In the genomic region with DNA sequence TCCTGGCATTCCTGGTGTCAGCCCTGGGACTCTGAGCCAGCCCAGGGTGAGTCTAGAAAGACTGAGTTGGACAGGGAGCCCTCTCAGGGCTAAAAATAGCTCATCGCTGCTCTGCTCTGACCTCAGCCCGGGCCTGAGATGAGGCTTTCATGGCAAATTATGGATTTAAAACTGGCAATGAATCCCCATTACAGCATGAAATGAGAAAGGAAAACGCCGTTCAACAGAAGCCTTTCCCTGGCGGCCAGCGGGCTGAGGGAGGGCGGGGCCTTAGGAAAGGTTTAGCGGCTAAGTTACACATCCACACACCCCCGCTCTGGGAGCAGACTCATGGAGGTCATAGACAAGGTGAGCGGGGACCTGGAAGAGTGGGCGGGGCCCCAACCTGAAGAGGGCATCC, we compare ENCODE assay signal across 9 mouse cellular contexts.
DNase-seq lines count a peak whose midpoint lies in the region; ATAC-seq and TF ChIP-seq lines count a peak whose summit lies in the region.
"Had no signal": no experiment of that assay in that cellular context is flagged by ENCODE, and none has a peak within 500 bp of the region (broad histone marks: within the 10 kb centered on the region; RNA-seq: fewer than 3 reads in every experiment).

No protein-coding gene starts in this region.

- no peak overlapping the region for H3K4me2 ChIP-seq in embryonic facial prominence, embryonic 15.5 days (replicated peaks)
- no peak overlapping the region for H3K4me2 ChIP-seq in midbrain, embryonic 11.5 days

- H3K36me3 ChIP-seq in embryonic facial prominence, embryonic 15.5 days, result no peaks in the 10 kb centered on the region
- H3K36me3 ChIP-seq in midbrain, embryonic 11.5 days (ENCODE audit: control insufficient read depth, insufficient read depth, low read length), result no peaks in the 10 kb centered on the region

- TF ChIP-seq CTCF in left cerebral cortex, adult 2 months (IDR thresholded peaks at IDR 0.05), result no peak

- H3K9ac ChIP-seq in embryonic facial prominence, embryonic 15.5 days, result no peak overlapping the region
- no peak overlapping the region for H3K9ac ChIP-seq in midbrain, embryonic 11.5 days (ENCODE audit: low read length)

- no peaks in the 10 kb centered on the region for H3K9me3 ChIP-seq in embryonic facial prominence, embryonic 15.5 days (replicated peaks)
- no peaks in the 10 kb centered on the region for H3K9me3 ChIP-seq in midbrain, embryonic 11.5 days (ENCODE audit: control insufficient read depth, low read length)
- H3K9me3 ChIP-seq: megakaryocyte, embryonic 14.5 days had no signal

- intact Hi-C loops in heart, postnatal 25 days (cut with DNase I), result loop anchor here (10.0 kb wide), 1 partner anchor 199 kb away; no protein-coding TSS in a partner anchor
- intact Hi-C loops in heart, postnatal 14 days (cut with DNase I), result no loop called here
- intact Hi-C loops in left cerebral cortex, adult 2 months (cut with DNase I), result loop anchor here (10.0 kb wide), 1 partner anchor 459 kb away; no protein-coding TSS in a partner anchor

- H3K27ac ChIP-seq in embryonic facial prominence, embryonic 15.5 days (replicated peaks), result no peak overlapping the region
- no peak overlapping the region; the same call in 1 of the 2 replicates for H3K27ac ChIP-seq in midbrain, embryonic 11.5 days (ENCODE audit: low read depth, low read length)
- no peak overlapping the region for H3K27ac ChIP-seq in left cerebral cortex, adult 2 months

- H3K27me3 ChIP-seq in embryonic facial prominence, embryonic 15.5 days, result no peaks in the 10 kb centered on the region
- H3K27me3 ChIP-seq in midbrain, embryonic 11.5 days (ENCODE audit: control insufficient read depth, insufficient read depth, low read length), result no peaks in the 10 kb centered on the region

- peaks cover 6% of the 10 kb centered on the region for H3K4me1 ChIP-seq in embryonic facial prominence, embryonic 15.5 days
- H3K4me1 ChIP-seq in midbrain, embryonic 11.5 days (ENCODE audit: control insufficient read depth, insufficient read depth, low read length), result peaks cover 12% of the 10 kb centered on the region
- H3K4me1 ChIP-seq: megakaryocyte, embryonic 14.5 days had no signal

- 44% methylated on average over 11 of the region's 11 CpGs for WGBS in embryonic facial prominence, embryonic 15.5 days
- 64% methylated on average over 11 of the region's 11 CpGs for WGBS in midbrain, embryonic 11.5 days

- no peak overlapping the region for H3K4me3 ChIP-seq in embryonic facial prominence, embryonic 15.5 days (replicated peaks)
- H3K4me3 ChIP-seq in midbrain, embryonic 11.5 days (ENCODE audit: low read depth, low read length), result no peak overlapping the region
- no peak overlapping the region for H3K4me3 ChIP-seq in left cerebral cortex, adult 2 months
- H3K4me3 ChIP-seq: megakaryocyte, embryonic 14.5 days had no signal

- peak; percentile 77; the same call in 1 of the 2 replicates for ATAC-seq in embryonic facial prominence, embryonic 15.5 days (ENCODE audit: insufficient number of reproducible peaks, low FRiP score, low TSS enrichment, low read depth)
- ATAC-seq in midbrain, embryonic 11.5 days (ENCODE audit: low FRiP score), result peak; percentile 52

- DNase-seq in heart, adult 11 months, result peak; percentile 94
- DNase-seq in heart, postnatal 25 days (ENCODE audit: low spot score), result no peak
- peak; percentile 25 to 48 for DNase-seq in heart, postnatal 14 days
- DNase-seq in midbrain, embryonic 11.5 days (ENCODE audit: low spot score, missing footprints), result peak; percentile 28
- no peak for DNase-seq in ovary, adult 18-20 months (ENCODE audit: low spot score)
- no peak for DNase-seq in left cerebral cortex, adult 2 months (ENCODE audit: extremely low spot score in 1 of 2, low spot score in 2 of 2)
- DNase-seq in thymus, postnatal 36 days, result no peak

Comparison
In these comparisons a context has a peak if more than half of its experiments do, and no peak if none do; other contexts are left out.
1. DNase-seq: peak in heart, adult 11 months (single experiment), heart, postnatal 14 days (2 of 2) and midbrain, embryonic 11.5 days (single experiment); none in heart, postnatal 25 days (single experiment), ovary, adult 18-20 months (single experiment), left cerebral cortex, adult 2 months (0 of 2) and thymus, postnatal 36 days (0 of 2).